Mouse (Mus musculus): ENCODE results near the gene Samd13. TPM values are rescaled to one million over a fixed set of nuclear protein-coding genes. Genes with fewer than 3 reads are reported as not detected.

Samd13 gene
- polyA plus RNA-seq, 1 experiment, result 0.31 TPM

GRCm38 (mm10) chr3:146676193-146676592, 9.2 kb downstream of the Samd13 start:
- DNase-seq (ENCODE audit: low read depth, low spot score), result no peak
- WGBS, result 93% methylated on average over 4 of the region's 4 CpGs

- DNase-seq (ENCODE audit: low read depth, low spot score), result no peak
- WGBS, result 87% methylated on average over 1 of the region's 1 CpGs
Measured at GRCm38 (mm10) chr3:146675101-146675500, 10.3 kb downstream of the Samd13 start.

- DNase-seq (ENCODE audit: low read depth, low spot score), result no peak
- WGBS, result 73% methylated on average over 2 of the region's 2 CpGs
Measured at GRCm38 (mm10) chr3:146671121-146671520, 14.3 kb downstream of the Samd13 start.

- WGBS, result 77% methylated on average over 7 of the region's 7 CpGs
- DNase-seq (ENCODE audit: low read depth, low spot score), result no peak
Measured at GRCm38 (mm10) chr3:146661907-146662306, 23.5 kb downstream of the Samd13 start.

- no peak for DNase-seq (ENCODE audit: low read depth, low spot score)
- WGBS, result 75% methylated on average over 6 of the region's 6 CpGs
Measured at GRCm38 (mm10) chr3:146661001-146661400, 24.4 kb downstream of the Samd13 start.

GRCm38 (mm10) chr3:146659321-146659720, 26.1 kb downstream of the Samd13 start:
- no peak for DNase-seq (ENCODE audit: low read depth, low spot score)
- 88% methylated on average over 5 of the region's 5 CpGs for WGBS

GRCm38 (mm10) chr3:146658061-146658639, 27.2 kb downstream of the Samd13 start:
- DNase-seq (ENCODE audit: low read depth, low spot score), result no peak
- 97% methylated on average over 1 of the region's 1 CpGs for WGBS

- WGBS, result 81% methylated on average over 5 of the region's 5 CpGs
- no peak for DNase-seq (ENCODE audit: low read depth, low spot score)
Measured at GRCm38 (mm10) chr3:146657433-146657832, 28.0 kb downstream of the Samd13 start.

GRCm38 (mm10) chr3:146655111-146655577, 30.2 kb downstream of the Samd13 start:
- WGBS, result 54% methylated on average over 2 of the region's 2 CpGs

GRCm38 (mm10) chr3:146653692-146654091, 31.7 kb downstream of the Samd13 start:
- no peak for DNase-seq (ENCODE audit: low read depth, low spot score)
- 57% methylated on average over 6 of the region's 6 CpGs for whole genome bisulfite sequencing

More at GRCm38 (mm10) chr3:146655111-146655577, 30.2 kb downstream of the Samd13 start:
- DNase-seq (ENCODE audit: low read depth, low spot score), result no peak

- WGBS, result 92% methylated on average over 5 of the region's 5 CpGs
Measured at GRCm38 (mm10) chr3:146652431-146652830, 33.0 kb downstream of the Samd13 start.

GRCm38 (mm10) chr3:146651217-146651616, 34.2 kb downstream of the Samd13 start, which contains the start of gene 4930503B20Rik:
Gene 4930503B20Rik, minus strand, starts transcription at chr3:146651317.
- DNase-seq (ENCODE audit: low read depth, low spot score), result no peak
- 71% methylated on average over 3 of the region's 3 CpGs for WGBS

More at GRCm38 (mm10) chr3:146652431-146652830, 33.0 kb downstream of the Samd13 start:
- DNase-seq (ENCODE audit: low read depth, low spot score), result no peak

GRCm38 (mm10) chr3:146650716-146651115, 34.7 kb downstream of the Samd13 start:
- WGBS, result 83% methylated on average over 10 of the region's 10 CpGs
- no peak for DNase-seq (ENCODE audit: low read depth, low spot score)

GRCm38 (mm10) chr3:146649311-146649894, 36.0 kb downstream of the Samd13 start:
- 61% methylated on average over 10 of the region's 10 CpGs for WGBS
- no peak for DNase-seq (ENCODE audit: low read depth, low spot score)

GRCm38 (mm10) chr3:146641818-146642427, 43.5 kb downstream of the Samd13 start:
- WGBS, result 56% methylated on average over 4 of the region's 4 CpGs

GRCm38 (mm10) chr3:146632506-146632905, 52.9 kb downstream of the Samd13 start:
- DNase-seq (ENCODE audit: low read depth, low spot score), result no peak
- 64% methylated on average over 5 of the region's 5 CpGs for WGBS

More at GRCm38 (mm10) chr3:146641818-146642427, 43.5 kb downstream of the Samd13 start:
- DNase-seq (ENCODE audit: low read depth, low spot score), result no peak

- no peak for DNase-seq (ENCODE audit: low read depth, low spot score)
- 73% methylated on average over 8 of the region's 8 CpGs for WGBS
Measured at GRCm38 (mm10) chr3:146628227-146628982, 57.0 kb downstream of the Samd13 start.

GRCm38 (mm10) chr3:146625766-146626165, 59.6 kb downstream of the Samd13 start:
- DNase-seq (ENCODE audit: low read depth, low spot score), result no peak
- WGBS, result 82% methylated on average over 4 of the region's 4 CpGs

GRCm38 (mm10) chr3:146621966-146622365, 63.4 kb downstream of the Samd13 start:
- WGBS, result 88% methylated on average over 11 of the region's 11 CpGs

More at GRCm38 (mm10) chr3:146621966-146622365, 63.4 kb downstream of the Samd13 start:
- no peak for DNase-seq (ENCODE audit: low read depth, low spot score)
